Mouse (Mus musculus): ENCODE data around the gene Slc12a9. TPM values are rescaled to one million over a fixed set of nuclear protein-coding genes. Genes with fewer than 3 reads are reported as not detected.

The Slc12a9 gene
- 21.6 and 25.9 TPM in 2 replicates for polyA plus RNA-seq (2012; rRNA removed)

GRCm38 (mm10) chr5:137333512-137334174 lies at the start of gene Slc12a9:
TSS of gene Slc12a9 (minus strand) at chr5:137333597.
- no peak within 1 kb of the TSS; the same call in 1 of the 2 replicates for H3K27ac ChIP-seq (ENCODE audit: insufficient read depth, low read depth, low read length)
- peak; percentile 97 for DNase-seq

GRCm38 (mm10) chr5:137381152-137381551 lies 47.8 kb upstream of the Slc12a9 start:
- no peaks in the 10 kb centered on the region for H3K36me3 ChIP-seq (ENCODE audit: control insufficient read depth, insufficient read depth, low read length)
- TF ChIP-seq CTCF (conservative IDR thresholded peaks at IDR 0.05; ENCODE audit: insufficient read depth, insufficient read length, low read depth, low read length) (peak; percentile 83), POLR2A (IDR thresholded peaks at IDR 0.05; ENCODE audit: low read depth, low read length) (no peak)
- DNase-seq, result peak; percentile 82
- H3K4me3 ChIP-seq (ENCODE audit: insufficient read depth, low read depth, low read length), result no peak overlapping the region
- H3K4me1 ChIP-seq (ENCODE audit: control insufficient read depth, insufficient read depth, low read length), result peaks cover 3% of the 10 kb centered on the region; the same call in 1 of the 2 replicates
- no peaks in the 10 kb centered on the region for H3K27me3 ChIP-seq (replicated peaks; ENCODE audit: control insufficient read depth, insufficient read depth, low read length)
- 57% methylated on average over 4 of the region's 4 CpGs for WGBS
- H3K27ac ChIP-seq (ENCODE audit: insufficient read depth, low read depth, low read length), result no peak overlapping the region

More at GRCm38 (mm10) chr5:137333512-137334174, at the start of gene Slc12a9:
- Histone ChIP-seq H3K27me3 (replicated peaks; ENCODE audit: control insufficient read depth, insufficient read depth, low read length) (no peaks in the 10 kb centered on the region), H3K36me3 (ENCODE audit: control insufficient read depth, insufficient read depth, low read length) (no peaks in the 10 kb centered on the region), H3K4me1 (ENCODE audit: control insufficient read depth, insufficient read depth, low read length) (peaks cover 7% of the 10 kb centered on the region; the same call in 1 of the 2 replicates), H3K4me3 (ENCODE audit: insufficient read depth, low read depth, low read length) (peak within 1 kb of the TSS; percentile 87)
- TF ChIP-seq POLR2A (IDR thresholded peaks at IDR 0.05; ENCODE audit: low read depth, low read length), result peak; percentile 36
- TF ChIP-seq CTCF (conservative IDR thresholded peaks at IDR 0.05; ENCODE audit: insufficient read depth, insufficient read length, low read depth, low read length), result peak; percentile 86
- WGBS, result under 1% methylated on average over 44 of the region's 44 CpGs

- TF ChIP-seq POLR2A (IDR thresholded peaks at IDR 0.05; ENCODE audit: low read depth, low read length) (no peak), CTCF (conservative IDR thresholded peaks at IDR 0.05; ENCODE audit: insufficient read depth, insufficient read length, low read depth, low read length) (no peak)
- Histone ChIP-seq H3K4me3 (ENCODE audit: insufficient read depth, low read depth, low read length) (no peak overlapping the region), H3K36me3 (ENCODE audit: control insufficient read depth, insufficient read depth, low read length) (peaks cover 4% of the 10 kb centered on the region), H3K27me3 (replicated peaks; ENCODE audit: control insufficient read depth, insufficient read depth, low read length) (no peaks in the 10 kb centered on the region), H3K27ac (ENCODE audit: insufficient read depth, low read depth, low read length) (no peak overlapping the region), H3K4me1 (ENCODE audit: control insufficient read depth, insufficient read depth, low read length) (peaks cover 6% of the 10 kb centered on the region; the same call in 1 of the 2 replicates)
- WGBS, result 20% methylated on average over 11 of the region's 15 CpGs
- no peak for DNase-seq
Observed at GRCm38 (mm10) chr5:137377603-137378002, 44.2 kb upstream of the Slc12a9 start.

- no peak overlapping the region for H3K27ac ChIP-seq (ENCODE audit: insufficient read depth, low read depth, low read length)
- H3K36me3 ChIP-seq (ENCODE audit: control insufficient read depth, insufficient read depth, low read length), result peaks cover 4% of the 10 kb centered on the region
- H3K4me1 ChIP-seq (ENCODE audit: control insufficient read depth, insufficient read depth, low read length), result peaks cover 6% of the 10 kb centered on the region; the same call in 1 of the 2 replicates
- H3K27me3 ChIP-seq (replicated peaks; ENCODE audit: control insufficient read depth, insufficient read depth, low read length), result no peaks in the 10 kb centered on the region
- no peak for TF ChIP-seq POLR2A (IDR thresholded peaks at IDR 0.05; ENCODE audit: low read depth, low read length)
- no peak overlapping the region for H3K4me3 ChIP-seq (ENCODE audit: insufficient read depth, low read depth, low read length)
- peak; percentile 59 for DNase-seq
- WGBS, result 12% methylated on average over 10 of the region's 11 CpGs
Observed at GRCm38 (mm10) chr5:137377176-137377575, 43.8 kb upstream of the Slc12a9 start.

- H3K36me3 ChIP-seq (ENCODE audit: control insufficient read depth, insufficient read depth, low read length), result peaks cover 4% of the 10 kb centered on the region
- 31% methylated on average over 9 of the region's 9 CpGs for WGBS
- TF ChIP-seq POLR2A (IDR thresholded peaks at IDR 0.05; ENCODE audit: low read depth, low read length) (no peak), CTCF (conservative IDR thresholded peaks at IDR 0.05; ENCODE audit: insufficient read depth, insufficient read length, low read depth, low read length) (no peak)
- DNase-seq, result peak; percentile 28
- no peaks in the 10 kb centered on the region for H3K27me3 ChIP-seq (replicated peaks; ENCODE audit: control insufficient read depth, insufficient read depth, low read length)
- peaks cover 6% of the 10 kb centered on the region; the same call in 1 of the 2 replicates for H3K4me1 ChIP-seq (ENCODE audit: control insufficient read depth, insufficient read depth, low read length)
- H3K27ac ChIP-seq (ENCODE audit: insufficient read depth, low read depth, low read length), result no peak overlapping the region
- H3K4me3 ChIP-seq (ENCODE audit: insufficient read depth, low read depth, low read length), result no peak overlapping the region
Observed at GRCm38 (mm10) chr5:137376722-137377121, 43.3 kb upstream of the Slc12a9 start.

GRCm38 (mm10) chr5:137376198-137376597 lies 42.8 kb upstream of the Slc12a9 start:
- H3K27me3 ChIP-seq (replicated peaks; ENCODE audit: control insufficient read depth, insufficient read depth, low read length), result no peaks in the 10 kb centered on the region
- peak; percentile 73 for DNase-seq

GRCm38 (mm10) chr5:137375627-137376026 lies 42.2 kb upstream of the Slc12a9 start:
- 8% methylated on average over 2 of the region's 2 CpGs for WGBS
- peak overlapping the region; percentile 29 for H3K27ac ChIP-seq (ENCODE audit: insufficient read depth, low read depth, low read length)
- DNase-seq, result peak; percentile 91
- H3K4me1 ChIP-seq (ENCODE audit: control insufficient read depth, insufficient read depth, low read length), result peaks cover 6% of the 10 kb centered on the region; the same call in 1 of the 2 replicates
- no peak overlapping the region for H3K4me3 ChIP-seq (ENCODE audit: insufficient read depth, low read depth, low read length)
- no peaks in the 10 kb centered on the region for H3K27me3 ChIP-seq (replicated peaks; ENCODE audit: control insufficient read depth, insufficient read depth, low read length)
- peaks cover 4% of the 10 kb centered on the region for H3K36me3 ChIP-seq (ENCODE audit: control insufficient read depth, insufficient read depth, low read length)
- TF ChIP-seq POLR2A (IDR thresholded peaks at IDR 0.05; ENCODE audit: low read depth, low read length), result no peak
- no peak for TF ChIP-seq CTCF (conservative IDR thresholded peaks at IDR 0.05; ENCODE audit: insufficient read depth, insufficient read length, low read depth, low read length)

More at GRCm38 (mm10) chr5:137376198-137376597, 42.8 kb upstream of the Slc12a9 start:
- WGBS, result 28% methylated on average over 7 of the region's 7 CpGs
- Histone ChIP-seq H3K4me3 (ENCODE audit: insufficient read depth, low read depth, low read length) (no peak overlapping the region), H3K27ac (ENCODE audit: insufficient read depth, low read depth, low read length) (peak overlapping the region; percentile 27), H3K4me1 (ENCODE audit: control insufficient read depth, insufficient read depth, low read length) (peaks cover 6% of the 10 kb centered on the region; the same call in 1 of the 2 replicates), H3K36me3 (ENCODE audit: control insufficient read depth, insufficient read depth, low read length) (peaks cover 4% of the 10 kb centered on the region)
- TF ChIP-seq CTCF (conservative IDR thresholded peaks at IDR 0.05; ENCODE audit: insufficient read depth, insufficient read length, low read depth, low read length) (peak; percentile 58), POLR2A (IDR thresholded peaks at IDR 0.05; ENCODE audit: low read depth, low read length) (no peak)
